Mouse (Mus musculus) brain, embryonic 18.5 days (tissue): ENCODE measurements around the gene Lipc.

Experiments
- DNase-seq: peaks from one replicate; pipeline ENCODE4 v3.0.0-alpha.2; 2012; ENCODE audit warnings: low read depth, low spot score

Gene Lipc

GRCm38 (mm10) chr9:70827911-70828310, 124.1 kb downstream of the Lipc start:
- DNase-seq, result no peak

DNA sequence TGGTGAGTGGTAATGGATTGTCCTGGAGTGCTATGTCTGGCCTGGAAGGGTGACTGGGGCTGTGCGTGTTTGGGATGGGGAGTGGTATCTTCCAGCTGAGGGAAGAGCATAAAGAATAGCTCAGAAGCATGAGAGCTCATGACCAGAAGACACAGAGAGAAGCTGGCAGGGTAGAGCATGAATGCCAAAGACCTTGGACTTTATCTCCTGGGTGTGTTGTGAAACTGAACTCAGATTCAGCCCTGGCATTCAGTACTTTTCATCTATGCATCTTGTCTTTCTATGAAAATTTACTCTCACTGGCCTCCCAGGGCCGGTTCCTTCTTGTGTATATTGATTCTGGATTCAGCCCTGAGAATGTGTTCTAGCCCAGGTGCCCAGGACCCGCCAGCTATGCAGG, 127.9 kb downstream of the Lipc start:
- DNase-seq, result no peak

- no peak for DNase-seq
Measured at GRCm38 (mm10) chr9:70818739-70819138, 133.3 kb downstream of the Lipc start.

GRCm38 (mm10) chr9:70817396-70817795, 134.6 kb downstream of the Lipc start:
- no peak for DNase-seq

DNA sequence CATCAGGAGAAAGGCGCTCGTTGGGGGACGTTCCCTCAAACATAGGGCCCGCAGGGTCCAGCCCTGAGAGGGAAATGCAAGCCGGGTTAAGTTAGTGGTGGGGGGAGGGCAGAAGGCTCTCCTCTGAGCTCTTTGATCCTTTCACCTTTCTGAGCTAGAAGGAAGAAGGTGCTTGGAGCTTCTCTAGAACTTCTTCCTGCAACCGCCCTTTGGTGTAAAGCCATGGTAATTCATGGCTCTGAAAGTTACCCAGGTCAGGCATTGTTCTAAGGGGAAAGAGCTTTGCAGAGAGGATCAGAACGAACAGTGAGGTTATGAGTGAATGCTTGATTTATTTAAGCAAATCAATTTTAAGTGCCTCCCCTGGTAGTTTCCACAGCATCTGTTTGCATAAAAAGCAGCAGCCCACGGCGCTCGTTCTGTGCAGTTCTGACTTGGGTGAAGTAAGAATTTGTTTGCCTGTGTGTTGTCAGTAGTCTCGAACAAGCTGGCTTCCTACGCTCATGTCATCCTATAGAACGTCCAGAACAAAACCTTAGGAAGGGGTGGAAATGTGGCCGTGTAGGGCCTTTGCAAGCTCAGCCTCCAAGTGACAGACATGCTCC, 135.2 kb downstream of the Lipc start:
- no peak for DNase-seq

DNA sequence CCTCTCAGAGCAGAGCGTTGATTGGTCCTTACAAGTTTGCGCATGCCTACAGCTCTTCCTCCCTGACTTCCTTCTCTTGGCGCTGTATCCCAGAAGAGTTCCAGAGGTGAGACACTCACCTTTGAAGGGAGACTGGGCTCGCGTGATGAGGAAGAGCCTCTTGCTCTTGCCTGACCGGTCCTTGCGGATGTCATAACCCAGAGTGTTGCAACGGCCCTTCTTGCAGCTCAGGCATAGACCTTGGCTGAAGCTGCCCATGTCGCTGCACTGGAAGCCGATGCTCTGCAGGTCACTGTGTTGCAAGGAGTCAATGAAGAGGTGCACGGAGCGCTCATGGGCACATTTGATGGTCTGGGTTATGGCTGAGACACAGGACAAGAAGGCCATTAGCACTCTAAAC, 139.5 kb downstream of the Lipc start:
- DNase-seq, result no peak

DNA sequence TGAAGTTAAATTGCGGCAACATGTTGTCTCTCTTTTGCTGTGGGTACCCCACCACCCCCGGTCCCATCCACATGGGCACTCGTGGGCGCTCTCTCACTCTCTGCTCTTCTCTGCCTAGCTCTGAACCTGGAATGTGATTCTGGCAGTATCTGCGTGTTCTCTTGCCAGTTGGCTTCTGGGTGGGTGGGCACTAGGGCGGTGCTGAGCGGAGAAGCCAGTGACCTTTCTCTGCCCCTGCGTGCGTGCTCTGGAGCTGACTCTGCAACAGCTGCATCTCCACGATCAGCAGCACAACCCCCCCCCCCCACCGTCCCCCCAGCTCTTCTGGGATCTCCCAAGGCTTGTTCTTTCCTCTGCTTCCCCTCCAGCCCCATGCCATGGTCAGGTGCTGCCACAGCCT, 144.3 kb downstream of the Lipc start:
- DNase-seq, result no peak

GRCm38 (mm10) chr9:70806069-70806468, 146.0 kb downstream of the Lipc start:
- DNase-seq, result no peak

DNA sequence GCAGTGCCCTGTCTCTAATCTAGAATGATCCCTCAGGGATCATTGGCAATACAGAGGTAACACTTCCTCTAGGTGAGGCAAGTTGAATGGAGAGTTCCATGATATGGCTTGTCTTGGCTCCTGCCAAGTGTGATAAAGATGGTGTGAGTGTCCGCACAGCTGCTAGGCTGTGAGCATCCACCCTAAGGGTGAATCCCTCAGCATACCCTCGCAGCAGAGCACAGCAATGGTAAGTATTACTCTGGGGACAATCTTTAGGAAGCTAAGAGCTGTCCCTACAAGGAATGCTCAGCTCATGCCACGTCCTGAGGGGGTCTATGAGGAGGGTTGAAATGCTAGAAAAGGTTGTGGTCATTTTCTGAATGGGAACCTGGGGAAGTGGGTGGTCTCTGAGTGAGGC, 149.2 kb downstream of the Lipc start:
- no peak for DNase-seq

DNA sequence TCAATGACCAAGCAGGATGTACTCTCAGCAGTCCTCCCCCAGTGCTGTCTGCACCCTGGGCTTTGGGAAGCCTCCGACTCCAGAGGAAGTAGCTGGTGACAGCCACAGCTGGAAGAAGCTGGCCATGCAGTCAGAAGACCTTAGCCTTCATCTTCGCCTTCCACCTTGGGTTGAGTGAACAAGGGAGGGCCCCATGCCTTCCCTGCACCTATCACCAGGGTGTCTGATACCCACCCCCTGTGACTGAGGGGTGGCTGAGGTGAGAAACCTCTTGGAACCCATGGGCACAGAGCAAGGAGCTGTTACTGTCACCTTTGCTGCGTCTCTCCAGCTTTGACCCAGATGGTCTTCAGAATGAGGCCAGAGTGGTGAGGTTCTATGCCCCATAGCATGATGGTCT, 150.3 kb downstream of the Lipc start:
- no peak for DNase-seq

DNA sequence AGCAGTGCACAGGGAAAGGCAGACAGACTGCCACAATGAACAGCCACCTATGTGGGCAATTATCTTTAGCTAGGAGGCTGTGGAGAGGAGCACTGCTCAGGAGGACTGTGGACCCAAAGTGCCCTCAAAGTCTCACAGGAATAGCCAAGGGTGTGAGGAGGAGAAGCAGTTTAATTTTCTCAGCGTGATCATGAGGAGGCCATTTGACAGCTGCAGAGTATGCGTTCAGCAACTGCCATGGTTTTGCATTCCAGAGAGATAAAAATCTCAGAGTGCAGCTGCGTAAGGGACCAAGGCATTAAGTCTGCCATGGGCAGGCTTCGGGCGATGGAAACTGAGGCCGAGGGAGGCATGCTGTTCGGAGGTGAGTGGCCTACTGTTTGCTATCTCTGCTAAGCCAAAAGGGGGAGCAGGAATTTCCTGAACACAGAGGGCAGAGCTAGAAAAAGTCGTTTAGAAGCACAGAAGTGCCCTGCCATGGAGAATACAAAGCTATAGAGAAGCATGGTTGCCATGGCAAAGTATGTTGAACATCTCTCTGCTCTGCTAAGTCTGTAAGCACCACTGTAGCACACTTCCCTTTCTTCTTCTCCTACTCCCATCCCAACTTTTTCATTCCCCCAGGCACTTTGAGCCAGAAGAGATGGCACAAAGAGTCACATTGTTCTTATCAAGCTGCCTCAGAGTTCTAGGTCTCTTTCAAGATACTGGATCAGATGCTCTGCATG, 151.3 kb downstream of the Lipc start:
- DNase-seq, result peak; percentile 8

- no peak for DNase-seq
Measured at GRCm38 (mm10) chr9:70795439-70795757, 156.6 kb downstream of the Lipc start.

- no peak for DNase-seq
Measured at GRCm38 (mm10) chr9:70794643-70795438, 157.2 kb downstream of the Lipc start.

DNA sequence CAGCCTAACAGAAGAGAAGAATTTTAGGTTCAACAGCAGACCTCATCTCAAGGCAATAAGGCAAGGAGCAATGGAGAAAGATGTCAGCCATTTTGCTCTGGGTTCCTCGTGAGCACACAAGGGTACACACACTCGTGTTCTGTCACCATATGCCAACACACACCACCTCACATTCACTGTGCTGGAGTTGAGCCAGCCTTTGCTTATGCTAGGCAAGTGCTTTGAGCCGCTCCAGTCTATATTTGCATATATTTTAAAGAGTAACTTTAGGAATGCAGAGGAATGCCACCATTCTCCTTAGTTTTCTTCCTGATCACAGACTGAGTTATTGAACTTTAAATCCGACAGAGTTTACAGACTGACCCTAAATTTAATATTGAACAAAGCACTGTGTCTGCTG, 161.4 kb downstream of the Lipc start:
- DNase-seq, result no peak

GRCm38 (mm10) chr9:70788705-70789104, 163.3 kb downstream of the Lipc start:
- no peak for DNase-seq

GRCm38 (mm10) chr9:70782191-70782590, 169.8 kb downstream of the Lipc start:
- no peak for DNase-seq

- no peak for DNase-seq
Measured at GRCm38 (mm10) chr9:70775517-70775916, 176.5 kb downstream of the Lipc start.

DNA sequence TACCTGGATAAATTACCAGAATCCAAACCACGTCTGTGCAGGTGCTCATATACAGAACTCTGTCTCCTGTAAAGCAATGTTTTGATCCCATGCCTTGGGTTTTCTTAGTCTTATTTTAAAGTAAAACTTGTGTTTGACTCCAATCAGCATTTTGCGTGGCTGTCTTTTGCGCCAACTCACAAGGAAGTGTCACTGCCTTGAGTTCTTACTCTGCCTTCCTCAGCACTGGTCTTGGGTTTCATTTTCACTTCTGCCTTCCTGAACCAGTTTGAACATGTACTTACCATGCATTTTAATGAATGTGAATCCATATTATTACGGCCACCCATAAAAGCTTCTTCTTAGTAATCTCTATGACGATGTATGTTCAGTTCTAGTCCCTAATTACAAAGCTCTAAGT, 191.1 kb downstream of the Lipc start:
- no peak for DNase-seq

DNA sequence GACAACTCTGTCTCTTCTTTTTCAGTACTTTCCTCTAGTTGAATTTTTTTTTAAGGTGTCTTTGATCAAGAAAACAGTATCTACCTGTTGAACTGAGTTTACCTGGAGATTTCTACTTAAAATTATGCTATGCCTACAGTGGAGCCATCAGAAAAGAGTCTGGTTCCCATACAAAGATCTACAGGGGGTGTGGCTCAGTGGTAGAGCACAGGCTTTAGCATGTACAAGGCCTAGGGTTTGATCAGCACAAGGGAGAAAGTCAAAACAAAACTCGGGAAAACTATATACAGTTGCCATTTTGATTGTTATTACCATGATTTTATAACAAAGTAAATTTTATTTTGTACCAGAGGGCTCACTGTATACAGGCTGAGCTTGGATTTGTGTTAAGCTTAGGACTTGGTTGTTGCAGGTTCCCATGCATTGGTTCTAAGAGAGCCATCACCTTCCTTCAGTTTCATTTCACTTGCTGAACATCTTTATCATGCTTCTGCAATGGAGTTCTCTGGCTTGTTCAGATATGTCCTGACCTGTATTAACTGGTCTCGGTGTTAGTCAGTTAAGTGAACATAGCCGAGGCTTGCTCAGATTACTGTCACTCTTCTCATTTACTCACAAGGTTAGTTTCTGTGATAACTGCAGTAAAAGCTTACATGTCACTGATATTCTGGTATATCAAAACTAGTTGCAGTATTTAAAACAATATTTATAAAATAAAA, 200.4 kb downstream of the Lipc start:
- no peak for DNase-seq
